Mouse (Mus musculus) lung, postnatal 0 days (tissue): ENCODE measurements at regions not wholly inside any gene's neighbourhood (a gene's known extent, or its start where the extent isn't known, plus 50 kb on each side); places are given as distances from the start of the nearest gene placed in this dataset.

Source experiments
- ATAC-seq: fragments of 200-750 bp; cut with Nextera tagmentation; 2 replicates; pipeline ENCODE4 v1.8.0; 2017; ENCODE audit warnings: moderate library complexity
- DNase-seq: peaks from one replicate; pipeline ENCODE4 v3.0.0-alpha.2; 2016; ENCODE audit warnings: low spot score
- H3K27ac ChIP-seq: fragments of 300-500 bp; sonication (generic); 2 replicates; pipeline ENCODE4 v1.5.1; 2014; ENCODE audit warnings: antibody characterized with exemption, mild to moderate bottlenecking, low read length, mixed read lengths
- H3K27me3 ChIP-seq: fragments of 300-500 bp; sonication (generic); replicated peaks from 2 replicates; pipeline ENCODE4 v1.6.1; 2014; ENCODE audit warnings: low read length, mixed read lengths; ENCODE audit not compliant: insufficient read depth
- H3K36me3 ChIP-seq: fragments of 300-500 bp; sonication (generic); 2 replicates; pipeline ENCODE4 v1.6.1; 2014; ENCODE audit warnings: low read length, mixed read lengths; ENCODE audit not compliant: insufficient read depth
- H3K4me1 ChIP-seq: fragments of 300-500 bp; sonication (generic); 2 replicates; pipeline ENCODE4 v1.6.1; 2014; ENCODE audit warnings: antibody characterized with exemption, low read depth, low read length, mixed read lengths; ENCODE audit not compliant: insufficient read depth
- H3K4me2 ChIP-seq: fragments of 300-500 bp; sonication (generic); replicated peaks from 2 replicates; pipeline ENCODE4 v1.6.1; 2014; ENCODE audit warnings: low read depth, mild to moderate bottlenecking, low read length, moderate library complexity, mixed read lengths
- H3K4me3 ChIP-seq: fragments of 300-500 bp; sonication (generic); 2 replicates; pipeline ENCODE4 v1.5.1; 2014; ENCODE audit warnings: low read depth, low read length
- H3K9ac ChIP-seq: fragments of 300-500 bp; sonication (generic); replicated peaks from 2 replicates; pipeline ENCODE4 v1.6.1; 2014; ENCODE audit warnings: low read depth, mild to moderate bottlenecking
- H3K9me3 ChIP-seq: fragments of 300-500 bp; sonication (generic); 2 replicates; pipeline ENCODE4 v1.6.1; 2016; ENCODE audit warnings: low read length, mixed read lengths
- CTCF ChIP-seq: IDR thresholded peaks from 2 replicates; pipeline ENCODE4 v1.5.1; 2016; ENCODE audit warnings: antibody characterized with exemption, mild to moderate bottlenecking
- EP300 ChIP-seq: IDR thresholded peaks from 2 replicates; pipeline ENCODE4 v1.6.1; 2016; ENCODE audit warnings: antibody characterized with exemption, mild to moderate bottlenecking, control low read depth
- WGBS: fragments of 180-500 bp; shearing (Covaris S2); extraction: QIAGEN DNeasy Blood & Tissue Kit; methylation state at CpG from one replicate; pipeline ENCODE4 v1.1.7; 2014; 5-methylcytosine and 5-hydroxymethylcytosine counted together

GRCm38 (mm10) chr10:98417807-98418743 is 496.1 kb upstream of the Atp2b1 start:
- Histone ChIP-seq H3K4me2 (no peak overlapping the region), H3K27ac (no peak overlapping the region), H3K4me3 (no peak overlapping the region), H3K9me3 (no peaks in the 10 kb centered on the region), H3K4me1 (no peaks in the 10 kb centered on the region), H3K36me3 (no peaks in the 10 kb centered on the region), H3K9ac (no peak overlapping the region), H3K27me3 (no peaks in the 10 kb centered on the region)
- ATAC-seq (no peak), DNase-seq (no peak)
- no peak for TF ChIP-seq EP300
- no peak for TF ChIP-seq CTCF
- 52% methylated on average over 16 of the region's 17 CpGs for WGBS

- ATAC-seq = no peak
- DNase-seq = no peak
- Histone ChIP-seq H3K27ac (no peak overlapping the region), H3K9me3 (no peaks in the 10 kb centered on the region), H3K4me3 (no peak overlapping the region), H3K4me1 (no peaks in the 10 kb centered on the region), H3K36me3 (no peaks in the 10 kb centered on the region), H3K27me3 (no peaks in the 10 kb centered on the region), H3K9ac (no peak overlapping the region), H3K4me2 (no peak overlapping the region)
- no peak for TF ChIP-seq EP300
- no peak for TF ChIP-seq CTCF
- 92% methylated on average over 1 of the region's 1 CpGs for WGBS
Measured at GRCm38 (mm10) chr10:98424450-98424849, 489.8 kb upstream of the Atp2b1 start.

- H3K27ac ChIP-seq = no peak overlapping the region
- no peaks in the 10 kb centered on the region for H3K9me3 ChIP-seq
- TF ChIP-seq EP300 = no peak
- no peak for TF ChIP-seq CTCF
- 94% methylated on average over 3 of the region's 3 CpGs for WGBS
- H3K4me1 ChIP-seq = no peaks in the 10 kb centered on the region
- ATAC-seq = no peak
- H3K27me3 ChIP-seq = no peaks in the 10 kb centered on the region
- no peak for DNase-seq
- H3K4me3 ChIP-seq = no peak overlapping the region
- H3K9ac ChIP-seq = no peak overlapping the region
- H3K4me2 ChIP-seq = no peak overlapping the region
- no peaks in the 10 kb centered on the region for H3K36me3 ChIP-seq
Measured at GRCm38 (mm10) chr10:98434974-98435373, 479.2 kb upstream of the Atp2b1 start.

GRCm38 (mm10) chr10:98461538-98461937 is 452.7 kb upstream of the Atp2b1 start:
- ATAC-seq (no peak), DNase-seq (no peak)
- Histone ChIP-seq H3K36me3 (no peaks in the 10 kb centered on the region), H3K27ac (no peak overlapping the region), H3K27me3 (no peaks in the 10 kb centered on the region), H3K4me3 (no peak overlapping the region), H3K4me2 (no peak overlapping the region), H3K4me1 (no peaks in the 10 kb centered on the region), H3K9ac (no peak overlapping the region), H3K9me3 (no peaks in the 10 kb centered on the region)
- TF ChIP-seq EP300 (no peak), CTCF (no peak)
- WGBS = 87% methylated on average over 2 of the region's 2 CpGs

- TF ChIP-seq EP300 (no peak), CTCF (no peak)
- WGBS = 42% methylated on average over 3 of the region's 3 CpGs
- Histone ChIP-seq H3K9me3 (no peaks in the 10 kb centered on the region), H3K36me3 (no peaks in the 10 kb centered on the region), H3K4me2 (no peak overlapping the region), H3K27me3 (no peaks in the 10 kb centered on the region), H3K4me1 (no peaks in the 10 kb centered on the region), H3K27ac (no peak overlapping the region), H3K4me3 (no peak overlapping the region), H3K9ac (no peak overlapping the region)
- ATAC-seq (peak; percentile 74), DNase-seq (peak; percentile 71)
Measured at GRCm38 (mm10) chr10:98474581-98474980, 439.6 kb upstream of the Atp2b1 start.

GRCm38 (mm10) chr10:98485751-98486681 is 428.2 kb upstream of the Atp2b1 start:
- H3K27me3 ChIP-seq = no peaks in the 10 kb centered on the region
- no peaks in the 10 kb centered on the region for H3K36me3 ChIP-seq
- H3K4me1 ChIP-seq = no peaks in the 10 kb centered on the region
- H3K4me3 ChIP-seq = no peak overlapping the region
- 81% methylated on average over 20 of the region's 20 CpGs for WGBS
- no peaks in the 10 kb centered on the region for H3K9me3 ChIP-seq
- H3K27ac ChIP-seq = no peak overlapping the region
- no peak overlapping the region for H3K4me2 ChIP-seq
- no peak overlapping the region for H3K9ac ChIP-seq
- no peak for DNase-seq
- ATAC-seq = no peak
- TF ChIP-seq CTCF (no peak), EP300 (no peak)
